Mouse (Mus musculus): ENCODE results near the gene Zfp963. TPM values are rescaled to one million over a fixed set of nuclear protein-coding genes. Genes with fewer than 3 reads are reported as not detected.

The Zfp963 gene
- total RNA-seq (2021), result 1 to 10 TPM; 3.4 to 5.3 TPM

DNA sequence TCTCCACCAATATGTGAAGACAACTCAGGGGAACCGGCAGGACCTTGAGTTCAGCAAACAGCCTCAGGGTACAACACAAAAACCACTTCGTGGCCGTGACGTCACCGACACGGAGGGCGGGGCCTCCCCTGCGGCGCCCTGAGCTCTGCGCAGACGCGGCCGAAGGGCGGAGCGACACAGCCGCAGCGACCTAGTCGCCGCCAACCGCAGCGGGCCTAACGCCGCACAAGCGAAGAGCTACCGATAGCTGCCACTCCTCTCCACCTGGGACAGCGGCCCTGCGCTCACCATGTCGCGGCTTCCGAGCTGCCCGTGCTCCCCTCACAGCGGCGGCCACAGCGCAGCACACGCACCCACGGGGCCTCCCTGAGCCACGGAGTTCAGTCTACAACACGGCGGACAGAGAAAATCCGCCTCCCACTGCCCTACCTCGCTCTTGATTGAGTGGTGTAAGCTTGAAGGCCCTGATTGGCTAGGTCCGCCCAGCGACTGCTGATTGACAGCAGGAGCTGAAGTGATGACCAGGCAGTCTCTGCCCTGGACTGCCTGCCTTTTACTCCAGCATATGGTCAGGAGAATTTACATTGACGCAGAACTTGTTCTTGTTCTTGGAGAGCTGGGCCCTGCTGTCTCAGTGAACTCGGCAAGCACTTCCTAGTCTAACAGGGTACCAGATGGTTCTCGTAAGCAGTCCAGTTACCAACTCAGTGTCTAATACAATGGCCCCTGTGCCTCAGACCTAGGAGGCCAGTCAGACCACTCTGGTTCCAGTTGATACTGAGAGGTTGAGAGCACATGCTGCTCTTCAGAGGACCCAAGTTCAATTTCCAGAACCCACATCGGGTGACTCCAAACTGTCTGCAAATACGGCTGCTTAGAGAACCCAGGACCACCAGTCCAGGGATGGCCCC lies at the start of gene Zfp963:
TSS of gene Zfp963 (minus strand) at position 427 of the 911 bp plus-strand sequence.
- intact Hi-C loops (cut with DNase I), result loop anchor here (5.0 kb wide), 1 partner anchor 32 kb away; no protein-coding TSS in a partner anchor

GRCm38 (mm10) chr8:69799261-69799660 lies 49.5 kb upstream of the Zfp963 start:
- peak; percentile 3 for DNase-seq (ENCODE audit: low spot score in 2 of 2)
- intact Hi-C loops (cut with DNase I), result no loop called here

More for the DNA sequence above, at the start of gene Zfp963:
- peak; percentile 95 to 97 for DNase-seq (ENCODE audit: low spot score in 2 of 2)

DNA sequence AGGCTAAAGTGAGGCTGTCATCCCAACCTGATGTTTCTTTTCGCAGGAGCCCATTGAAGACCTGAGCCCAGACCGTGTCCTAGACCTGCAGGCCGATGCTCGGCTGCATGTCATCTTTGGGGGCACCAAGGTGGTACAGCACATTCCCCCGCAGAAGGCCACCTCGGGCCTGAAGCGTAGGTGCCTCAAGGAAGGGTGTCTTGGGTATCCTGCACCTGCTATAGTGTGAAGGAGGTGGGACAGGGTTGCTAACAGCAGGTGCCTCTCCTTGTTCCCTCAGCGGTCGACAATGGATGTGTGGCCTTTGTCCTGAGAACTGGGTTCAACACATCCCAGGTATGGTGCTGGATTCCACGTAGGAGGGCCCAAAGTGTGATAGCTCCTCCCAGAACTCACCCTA lies 47.9 kb upstream of the Zfp963 start:
- DNase-seq (ENCODE audit: low spot score in 2 of 2), result no peak
- intact Hi-C loops (cut with DNase I), result no loop called here

- peak in 1 of 2 experiments; percentile 2 for DNase-seq (ENCODE audit: low spot score in 2 of 2)
- intact Hi-C loops (cut with DNase I), result no loop called here
Measured at GRCm38 (mm10) chr8:69796721-69797345, 47.1 kb upstream of the Zfp963 start.

GRCm38 (mm10) chr8:69794901-69795300 lies 45.1 kb upstream of the Zfp963 start:
- intact Hi-C loops (cut with DNase I), result no loop called here
- DNase-seq (ENCODE audit: low spot score in 2 of 2), result no peak

- no peak for DNase-seq (ENCODE audit: low spot score in 2 of 2)
- intact Hi-C loops (cut with DNase I), result no loop called here
Measured at GRCm38 (mm10) chr8:69794096-69794495, 44.3 kb upstream of the Zfp963 start.

DNA sequence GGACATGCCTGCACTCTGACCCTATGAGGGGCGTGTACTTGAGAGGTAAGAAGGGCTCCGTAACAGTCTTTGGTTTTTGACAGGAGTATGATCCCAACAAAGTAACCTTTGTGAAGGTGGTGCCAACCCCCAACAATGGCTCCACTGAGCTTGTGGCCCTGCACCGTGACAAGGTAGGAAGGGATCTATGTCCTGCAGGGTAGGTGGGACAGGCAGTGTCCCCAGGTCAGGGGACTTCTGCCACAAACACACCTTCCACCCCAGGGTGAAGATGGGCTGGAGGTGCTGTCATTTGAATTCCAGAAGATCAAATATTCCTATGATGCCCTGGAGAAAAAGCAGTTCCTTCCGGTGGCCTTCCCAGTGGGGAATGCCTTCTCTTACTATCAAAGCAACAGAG lies 43.9 kb upstream of the Zfp963 start:
- intact Hi-C loops (cut with DNase I), result no loop called here
- no peak for DNase-seq (ENCODE audit: low spot score in 2 of 2)

GRCm38 (mm10) chr8:69791415-69792068 lies 41.8 kb upstream of the Zfp963 start:
- intact Hi-C loops (cut with DNase I), result no loop called here
- DNase-seq (ENCODE audit: low spot score in 2 of 2), result no peak

DNA sequence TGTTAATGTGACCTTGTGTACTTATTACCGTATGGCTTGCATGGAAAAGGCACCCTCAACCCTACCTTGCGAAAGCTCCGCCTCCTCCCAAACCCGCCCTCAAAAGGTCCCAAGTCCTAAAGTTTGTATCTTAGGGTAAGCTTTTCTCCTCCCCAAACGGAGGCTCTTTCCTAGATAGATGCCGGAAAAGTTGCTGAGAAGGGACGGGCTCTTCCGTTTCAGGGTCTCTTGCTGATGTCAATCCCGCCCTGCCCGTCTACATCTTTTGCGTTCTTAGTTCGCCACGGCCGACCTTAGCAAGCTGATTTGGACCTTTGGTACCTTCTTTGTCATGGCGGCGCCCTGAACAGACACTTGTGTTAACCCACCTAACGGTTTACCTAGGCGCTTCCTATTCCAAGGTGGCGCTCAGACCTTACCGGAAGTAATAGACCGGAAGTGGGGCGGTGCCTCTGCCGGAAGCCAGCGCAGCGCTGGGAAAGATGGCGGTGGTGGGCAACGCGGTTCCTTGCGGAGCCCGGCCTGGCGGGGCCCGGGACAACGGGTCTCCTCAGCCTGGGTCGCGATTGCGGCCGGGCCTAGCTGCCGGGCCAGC lies 41.1 kb upstream of the Zfp963 start, which contains the start of the genes Atp13a1 and Zfp866:
TSS of gene Atp13a1 (plus strand) at position 391 of the 595 bp plus-strand sequence.
TSS of gene Zfp866 (minus strand) at position 406 of the 595 bp plus-strand sequence.
- intact Hi-C loops (cut with DNase I), result no loop called here

DNA sequence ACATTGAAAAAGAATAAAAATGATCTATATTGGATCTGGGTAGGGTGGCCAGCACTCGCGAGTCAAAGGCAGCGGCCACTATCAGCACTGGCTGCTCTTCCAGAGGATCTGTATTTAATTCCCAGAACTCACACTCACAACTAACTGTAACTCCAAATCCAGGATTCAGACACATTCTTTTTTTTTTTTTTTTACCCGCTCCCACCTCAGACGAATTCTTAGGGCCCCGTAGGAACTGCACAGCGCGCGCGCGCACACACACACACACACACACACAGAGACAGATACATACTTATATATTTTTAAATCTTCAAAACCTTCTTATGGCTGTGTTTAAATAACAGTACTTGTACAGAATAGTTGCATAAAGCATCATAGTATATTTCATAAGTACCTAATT lies 40.6 kb upstream of the Zfp963 start:
- intact Hi-C loops (cut with DNase I), result no loop called here
- no peak for DNase-seq (ENCODE audit: low spot score in 2 of 2)

More for the DNA sequence above, 41.1 kb upstream of the Zfp963 start, which contains the start of the genes Atp13a1 and Zfp866:
- DNase-seq (ENCODE audit: low spot score in 2 of 2), result peak; percentile 89 to 90

DNA sequence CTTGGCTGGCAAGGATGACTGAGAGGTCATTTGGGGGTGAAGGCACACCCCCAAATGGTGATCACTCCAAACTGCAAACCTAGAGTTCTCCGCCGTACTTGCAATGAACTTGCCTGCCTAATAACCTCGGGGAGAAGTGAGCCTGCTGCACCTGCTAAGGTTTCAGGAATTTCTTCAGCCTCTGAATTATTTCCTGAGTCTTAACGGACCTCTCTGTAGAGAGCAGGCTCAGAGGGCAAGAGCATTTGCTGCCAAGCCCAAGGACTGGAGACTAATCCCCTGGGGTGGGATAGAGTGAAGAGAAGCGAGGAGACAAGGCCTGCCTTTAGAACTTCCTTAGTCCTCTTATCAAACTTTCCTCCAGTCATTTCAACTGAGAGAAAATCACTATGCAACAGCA lies 40.0 kb upstream of the Zfp963 start:
- intact Hi-C loops (cut with DNase I), result no loop called here
- DNase-seq (ENCODE audit: low spot score in 2 of 2), result no peak

DNA sequence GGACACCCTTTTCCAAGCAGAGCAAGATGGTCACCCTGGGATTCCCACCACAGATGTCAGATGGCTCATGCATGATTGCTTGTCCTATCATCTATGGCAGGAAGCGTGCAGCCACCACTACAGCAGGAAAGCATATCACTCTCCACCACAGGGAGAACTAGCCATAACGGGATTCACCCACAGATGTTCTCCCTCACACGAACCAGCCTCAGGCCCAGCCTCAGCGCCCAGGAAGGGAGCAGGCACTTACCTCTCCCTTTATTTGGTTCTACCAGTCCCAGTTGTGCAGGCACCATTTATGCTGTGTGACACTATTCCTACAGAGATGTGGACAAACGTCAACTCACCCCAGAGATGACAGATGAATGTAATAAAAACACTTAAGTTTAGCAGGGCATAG lies 39.3 kb upstream of the Zfp963 start:
- no peak for DNase-seq (ENCODE audit: low spot score in 2 of 2)
- intact Hi-C loops (cut with DNase I), result no loop called here

DNA sequence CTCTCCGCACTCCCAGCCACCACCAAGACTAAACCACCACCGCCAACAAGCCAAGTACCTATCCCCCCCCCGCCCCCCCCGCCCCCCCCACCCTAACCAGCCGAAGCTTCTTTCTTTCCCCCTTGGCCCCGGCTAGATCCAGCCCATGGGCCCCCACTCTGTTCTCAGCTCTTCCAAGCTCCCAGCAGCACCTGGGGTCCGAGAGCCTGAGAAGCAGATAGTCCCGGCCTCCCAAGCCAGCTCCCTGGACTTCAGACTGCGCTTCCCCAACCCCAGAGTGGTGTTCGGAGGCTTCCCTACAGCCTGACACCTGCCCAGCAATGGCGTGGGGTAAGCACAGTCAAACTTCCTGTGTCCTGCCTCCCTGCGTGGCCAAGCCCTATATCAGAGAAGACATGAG lies 27.3 kb upstream of the Zfp963 start:
- no peak for DNase-seq (ENCODE audit: low spot score in 2 of 2)
- intact Hi-C loops (cut with DNase I), result no loop called here

GRCm38 (mm10) chr8:69775149-69775534 lies 25.4 kb upstream of the Zfp963 start:
- DNase-seq (ENCODE audit: low spot score in 2 of 2), result no peak
- intact Hi-C loops (cut with DNase I), result no loop called here

DNA sequence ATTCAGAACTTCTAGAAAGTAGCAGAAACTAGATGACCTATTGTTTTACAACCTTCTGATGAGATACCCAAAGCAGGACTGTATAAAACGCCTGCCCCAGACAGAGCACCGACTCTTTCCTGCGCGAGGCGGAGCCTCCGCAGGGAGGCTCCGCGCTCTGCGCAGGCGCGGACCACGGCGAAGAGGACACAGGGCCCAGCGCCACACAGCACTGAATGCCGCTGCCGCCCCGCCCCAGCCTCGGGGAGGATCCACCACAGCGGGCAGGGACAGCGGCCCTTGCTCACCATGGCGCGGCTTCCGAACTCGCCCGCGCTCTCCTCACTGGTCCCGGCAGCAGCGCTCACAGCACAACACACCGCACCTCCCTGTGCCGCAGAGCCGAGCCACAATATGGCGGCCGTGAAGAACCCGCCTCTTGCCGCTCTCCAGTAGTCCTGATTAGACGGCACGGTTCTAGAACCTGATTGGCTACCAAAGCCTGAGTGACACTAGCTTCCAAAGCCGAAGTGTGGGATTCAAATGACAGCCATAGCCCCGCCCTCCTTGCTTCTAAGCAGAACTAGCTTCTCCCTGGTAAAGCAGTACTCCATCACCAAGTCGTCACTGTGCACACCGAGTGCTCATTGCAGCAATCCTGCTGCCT lies 24.9 kb upstream of the Zfp963 start, which contains the start of gene Gm20422:
TSS of gene Gm20422 (minus strand) at position 384 of the 646 bp plus-strand sequence.
- peak; percentile 91 for DNase-seq (ENCODE audit: low spot score in 2 of 2)
- intact Hi-C loops (cut with DNase I), result no loop called here

- intact Hi-C loops (cut with DNase I), result no loop called here
- no peak for DNase-seq (ENCODE audit: low spot score in 2 of 2)
Measured at GRCm38 (mm10) chr8:69772106-69772505, 22.3 kb upstream of the Zfp963 start.

DNA sequence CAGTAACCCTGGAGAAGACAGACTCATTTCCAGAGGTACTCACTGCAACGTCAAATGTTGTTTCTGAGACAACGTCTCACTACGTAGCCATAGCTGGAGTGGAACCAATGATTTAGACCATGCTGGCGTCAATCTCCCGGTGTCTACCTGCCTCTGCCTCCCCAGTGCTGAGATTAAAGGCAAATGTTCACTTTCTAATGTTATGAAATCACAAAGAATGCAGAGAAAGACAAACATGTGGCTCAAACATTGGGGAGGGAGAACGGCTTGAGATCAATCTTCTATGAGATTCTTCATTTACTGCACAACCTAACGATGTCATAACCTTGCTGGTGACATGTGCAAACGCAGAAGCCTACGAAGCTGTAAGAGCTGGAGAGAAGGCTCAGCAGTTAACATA lies 21.5 kb upstream of the Zfp963 start:
- DNase-seq (ENCODE audit: low spot score in 2 of 2), result no peak
- intact Hi-C loops (cut with DNase I), result no loop called here

DNA sequence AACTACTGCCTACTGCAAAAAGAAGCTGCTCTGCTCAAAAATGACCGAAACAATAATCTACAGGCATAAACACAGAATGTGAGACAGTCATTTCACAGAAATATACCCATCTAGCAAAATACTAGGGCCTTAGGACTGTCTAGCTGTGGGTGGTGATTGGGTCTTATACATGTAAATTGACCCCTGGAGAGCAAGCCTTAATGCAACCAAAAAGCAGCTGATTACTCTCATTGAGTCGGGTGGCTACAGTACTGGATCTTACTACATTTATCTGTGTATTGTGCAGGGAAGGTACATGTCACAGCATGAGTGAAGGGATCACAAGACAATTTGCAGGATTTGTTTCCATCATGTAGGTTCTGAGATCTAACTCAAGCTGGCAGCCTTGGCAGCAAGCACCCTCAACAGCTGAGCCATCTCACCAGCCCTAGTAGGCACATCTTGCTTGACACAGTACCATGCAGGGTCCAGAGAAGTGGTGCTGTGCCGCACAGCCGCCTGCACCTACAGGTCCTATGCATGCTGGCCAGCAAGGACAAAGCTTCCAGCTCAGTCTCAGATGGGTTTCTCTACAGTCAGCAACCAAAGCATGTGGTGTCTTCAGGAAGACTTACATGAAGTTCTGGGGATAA lies 12.2 kb upstream of the Zfp963 start:
- no peak for DNase-seq (ENCODE audit: low spot score in 2 of 2)
- intact Hi-C loops (cut with DNase I), result no loop called here

GRCm38 (mm10) chr8:69758316-69758715 lies 8.5 kb upstream of the Zfp963 start:
- DNase-seq (ENCODE audit: low spot score in 2 of 2), result no peak
- intact Hi-C loops (cut with DNase I), result no loop called here

Data from left cerebral cortex, postnatal 36 days (tissue).